Mouse (Mus musculus) urinary bladder, postnatal 25 days (tissue): ENCODE measurements around the gene Gm16405.
"Not testable (repeated sequence)": the region's sequence is repeated elsewhere in the genome, so short reads cannot be mapped to it uniquely, and the experiment has no call there.

Experiments used
- DNase-seq: peaks from one replicate; pipeline ENCODE4 v3.0.0; 2022; ENCODE audit warnings: low spot score

Gm16405 gene

DNA sequence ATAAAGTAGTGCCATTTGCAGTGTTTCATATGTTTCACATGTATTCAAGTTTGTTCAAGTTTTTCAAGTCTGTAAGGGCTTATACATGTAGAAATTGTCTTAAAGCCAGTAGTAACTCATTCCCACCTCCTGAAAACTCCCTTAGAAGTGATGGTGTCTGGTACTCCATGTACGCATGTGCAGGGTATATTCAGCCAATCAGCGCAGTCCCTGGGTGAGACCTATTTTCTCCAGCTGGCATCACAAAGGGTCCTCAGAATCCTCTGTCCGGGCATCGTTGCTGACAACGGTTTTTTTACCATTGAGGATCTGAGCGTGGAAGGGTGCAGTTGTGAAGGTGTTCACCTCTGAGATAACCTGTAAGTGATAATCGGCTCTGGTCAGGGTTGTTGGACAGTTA, at the start of gene Gm16405:
Gene Gm16405, plus strand, starts transcription at position 301 of the 400 bp plus-strand sequence.
- DNase-seq, result not testable (repeated sequence)
